Mouse (Mus musculus): ENCODE results near the gene Mipep. TPM values are rescaled to one million over a fixed set of nuclear protein-coding genes. Genes with fewer than 3 reads are reported as not detected.

Gene Mipep
- polyA plus RNA-seq, 1 experiment from 2014 or later = 33.2 TPM

GRCm38 (mm10) chr14:60912981-60913468 lies 128.7 kb downstream of the Mipep start:
- peaks cover 9% of the 10 kb centered on the region for H3K4me1 ChIP-seq (ENCODE audit: control insufficient read depth, insufficient read depth, low read length)
- no peaks in the 10 kb centered on the region for H3K27me3 ChIP-seq (ENCODE audit: control insufficient read depth, insufficient read depth, low read length)
- no peaks in the 10 kb centered on the region for H3K36me3 ChIP-seq (ENCODE audit: control insufficient read depth, insufficient read depth)
- H3K9me3 ChIP-seq (replicated peaks; ENCODE audit: control insufficient read depth, low read length) = no peaks in the 10 kb centered on the region
- 19% methylated on average over 8 of the region's 8 CpGs for WGBS
- H3K27ac ChIP-seq (ENCODE audit: low read length) = no peak overlapping the region
- H3K4me3 ChIP-seq (ENCODE audit: low read length) = no peak overlapping the region
- ATAC-seq (replicated peaks; ENCODE audit: extremely low read depth, insufficient read depth, low FRiP score) = 0 out of 2 replicates have a peak, but pooled peaks have one; percentile 41
- H3K4me2 ChIP-seq (ENCODE audit: low read depth, low read length) = no peak overlapping the region
- no peak overlapping the region for H3K9ac ChIP-seq (ENCODE audit: low read length)

DNA sequence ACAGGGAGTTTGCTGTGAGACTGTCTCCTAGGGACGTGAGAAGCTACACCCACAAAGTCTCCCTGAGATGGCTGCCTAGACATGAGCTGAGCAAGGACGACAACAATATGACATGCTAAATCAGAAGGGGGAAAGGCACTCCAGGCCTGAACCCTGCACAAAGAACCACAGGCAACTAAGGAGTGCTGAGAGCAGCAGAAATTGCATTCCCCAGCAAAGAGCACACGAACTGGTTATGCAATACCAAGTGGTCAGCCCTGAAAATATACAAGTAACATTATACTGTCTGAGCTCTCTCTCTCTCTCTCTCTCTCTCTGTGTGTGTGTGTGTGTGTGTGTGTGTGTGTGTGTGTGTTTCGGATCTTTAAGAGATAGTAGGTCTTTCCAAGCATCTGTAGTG lies 132.3 kb downstream of the Mipep start:
- H3K27ac ChIP-seq (ENCODE audit: low read length) = no peak overlapping the region
- no peak; the same call in 1 of the 2 replicates for ATAC-seq (replicated peaks; ENCODE audit: extremely low read depth, insufficient read depth, low FRiP score)

GRCm38 (mm10) chr14:60926011-60926410 lies 141.6 kb downstream of the Mipep start:
- ATAC-seq (replicated peaks; ENCODE audit: extremely low read depth, insufficient read depth, low FRiP score) = no peak
- Histone ChIP-seq H3K27ac (ENCODE audit: low read length) (no peak overlapping the region), H3K27me3 (ENCODE audit: control insufficient read depth, insufficient read depth, low read length) (no peaks in the 10 kb centered on the region), H3K4me1 (ENCODE audit: control insufficient read depth, insufficient read depth, low read length) (no peaks in the 10 kb centered on the region), H3K9ac (ENCODE audit: low read length) (no peak overlapping the region), H3K4me2 (ENCODE audit: low read depth, low read length) (no peak overlapping the region), H3K4me3 (ENCODE audit: low read length) (no peak overlapping the region), H3K9me3 (replicated peaks; ENCODE audit: control insufficient read depth, low read length) (no peaks in the 10 kb centered on the region), H3K36me3 (ENCODE audit: control insufficient read depth, insufficient read depth) (no peaks in the 10 kb centered on the region)
- 78% methylated on average over 1 of the region's 1 CpGs for WGBS

More for the DNA sequence above, 132.3 kb downstream of the Mipep start:
- WGBS = 63% methylated on average over 4 of the region's 4 CpGs
- Histone ChIP-seq H3K27me3 (ENCODE audit: control insufficient read depth, insufficient read depth, low read length) (no peaks in the 10 kb centered on the region), H3K4me1 (ENCODE audit: control insufficient read depth, insufficient read depth, low read length) (peaks cover 9% of the 10 kb centered on the region), H3K9me3 (replicated peaks; ENCODE audit: control insufficient read depth, low read length) (no peaks in the 10 kb centered on the region), H3K4me3 (ENCODE audit: low read length) (no peak overlapping the region), H3K4me2 (ENCODE audit: low read depth, low read length) (no peak overlapping the region), H3K36me3 (ENCODE audit: control insufficient read depth, insufficient read depth) (no peaks in the 10 kb centered on the region), H3K9ac (ENCODE audit: low read length) (no peak overlapping the region)

GRCm38 (mm10) chr14:60935705-60936104 lies 151.3 kb downstream of the Mipep start:
- Histone ChIP-seq H3K27me3 (ENCODE audit: control insufficient read depth, insufficient read depth, low read length) (no peaks in the 10 kb centered on the region), H3K4me2 (ENCODE audit: low read depth, low read length) (no peak overlapping the region), H3K4me1 (ENCODE audit: control insufficient read depth, insufficient read depth, low read length) (no peaks in the 10 kb centered on the region), H3K9ac (ENCODE audit: low read length) (no peak overlapping the region), H3K9me3 (replicated peaks; ENCODE audit: control insufficient read depth, low read length) (no peaks in the 10 kb centered on the region), H3K27ac (ENCODE audit: low read length) (no peak overlapping the region), H3K4me3 (ENCODE audit: low read length) (no peak overlapping the region), H3K36me3 (ENCODE audit: control insufficient read depth, insufficient read depth) (no peaks in the 10 kb centered on the region)
- WGBS = 80% methylated on average over 5 of the region's 5 CpGs
- ATAC-seq (replicated peaks; ENCODE audit: extremely low read depth, insufficient read depth, low FRiP score) = no peak

DNA sequence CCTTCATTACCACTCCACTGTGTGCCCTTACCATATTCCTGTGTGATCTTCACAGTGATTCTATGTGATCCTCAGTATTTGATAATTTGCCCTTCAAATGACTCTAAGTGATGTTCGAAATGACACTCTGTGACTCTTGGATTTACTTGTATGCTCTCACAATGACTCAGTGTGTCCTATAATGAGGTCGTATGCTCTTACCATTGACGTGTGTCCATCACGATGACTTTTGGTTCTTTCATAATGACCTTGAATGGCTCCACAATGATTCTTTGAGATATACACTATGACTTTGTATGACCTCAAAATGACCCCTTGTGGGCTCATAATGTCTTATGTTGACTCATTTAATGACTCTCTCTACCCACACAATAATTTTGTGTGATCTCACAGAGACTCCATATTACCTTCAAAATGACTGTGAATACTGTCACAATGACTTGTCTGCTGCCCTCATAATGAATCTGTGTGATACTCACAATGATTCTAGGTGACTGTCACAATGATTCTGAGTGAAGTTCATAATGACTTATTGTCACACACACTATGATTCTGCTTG lies 153.2 kb downstream of the Mipep start:
- no peak overlapping the region for H3K27ac ChIP-seq (ENCODE audit: low read length)
- no peaks in the 10 kb centered on the region for H3K4me1 ChIP-seq (ENCODE audit: control insufficient read depth, insufficient read depth, low read length)
- WGBS = 86% methylated on average over 4 of the region's 4 CpGs
- H3K9me3 ChIP-seq (replicated peaks; ENCODE audit: control insufficient read depth, low read length) = no peaks in the 10 kb centered on the region
- no peak for ATAC-seq (replicated peaks; ENCODE audit: extremely low read depth, insufficient read depth, low FRiP score)
- H3K36me3 ChIP-seq (ENCODE audit: control insufficient read depth, insufficient read depth) = no peaks in the 10 kb centered on the region
- H3K4me3 ChIP-seq (ENCODE audit: low read length) = no peak overlapping the region
- H3K27me3 ChIP-seq (ENCODE audit: control insufficient read depth, insufficient read depth, low read length) = no peaks in the 10 kb centered on the region
- no peak overlapping the region for H3K9ac ChIP-seq (ENCODE audit: low read length)
- H3K4me2 ChIP-seq (ENCODE audit: low read depth, low read length) = no peak overlapping the region

Other genes starting within 250 kb of the Mipep start
- gene Spata13, start 150.6 kb upstream of the Mipep start, polyA plus RNA-seq (2015; fragmentation: Nextera tagmentation; extraction: Ambion mirVana) = 18.9 and 21.4 TPM in 2 replicates
- gene C1qtnf9, start 16.4 kb upstream of the Mipep start, polyA plus RNA-seq (2015; fragmentation: Nextera tagmentation; extraction: Ambion mirVana) = 3.7 and 4.0 TPM in 2 replicates

Measured in heart, embryonic 16.5 days (tissue).